Mouse (Mus musculus): ENCODE data around the gene Syce1l. TPM values are rescaled to one million over a fixed set of nuclear protein-coding genes. Genes with fewer than 3 reads are reported as not detected.

Gene Syce1l
- total and polyA plus RNA-seq, 3 experiments, result 0.94 to 1.9 (median 1.4) TPM

- H3K4me1 ChIP-seq (ENCODE audit: control insufficient read depth in 1 of 2, insufficient read depth in 2 of 2), result no peaks in the 10 kb centered on the region
- no peak overlapping the region for H3K27ac ChIP-seq (ENCODE audit: insufficient read depth, low read depth)
- no peaks in the 10 kb centered on the region for H3K79me2 ChIP-seq (replicated peaks; ENCODE audit: control insufficient read depth, extremely low read depth, insufficient read depth, poor library complexity, severe bottlenecking)
- H3K4me2 ChIP-seq (ENCODE audit: insufficient read depth, low read depth, poor library complexity, severe bottlenecking), result no peak overlapping the region
- H3K9ac ChIP-seq (ENCODE audit: insufficient read depth, low read depth), result no peak overlapping the region
- DNase-seq (ENCODE audit: extremely low read depth), result no peak
- dilution Hi-C loops (cut with MboI; ENCODE audit: extremely low pct_ligation_motif_present, extremely low pct_unique_long_range_greater_than_20kb, low sequenced_read_pairs), result no loop called here
- no peaks in the 10 kb centered on the region for H3K9me3 ChIP-seq (replicated peaks; ENCODE audit: low read length)
- in situ Hi-C loops (cut with MboI; ENCODE audit: low pct_ligation_motif_present, low pct_unique_long_range_greater_than_20kb, low sequenced_read_pairs), result loop anchor here (10.0 kb wide), 1 partner anchor 388 kb away; no protein-coding TSS in a partner anchor
- TF ChIP-seq SMC3 (IDR thresholded peaks at IDR 0.05; ENCODE audit: low read depth, low read length), result no peak
- TF ChIP-seq JUN (IDR thresholded peaks at IDR 0.05; ENCODE audit: insufficient read depth, low read depth, low read length), result no peak
- no peak for TF ChIP-seq E2F4 (IDR thresholded peaks at IDR 0.05; ENCODE audit: insufficient replicate concordance, low read depth, low read length)
- no peak for TF ChIP-seq MAZ (IDR thresholded peaks at IDR 0.05; ENCODE audit: low read depth, low read length)
- TF ChIP-seq CHD2 (IDR thresholded peaks at IDR 0.05; ENCODE audit: low read length), result no peak
- no peak for TF ChIP-seq TBP (conservative IDR thresholded peaks at IDR 0.05; ENCODE audit: low read depth, low read length)
- TF ChIP-seq KAT2A (IDR thresholded peaks at IDR 0.05; ENCODE audit: insufficient replicate concordance, low read length), result no peak
- no peak for TF ChIP-seq ZMIZ1 (IDR thresholded peaks at IDR 0.05; ENCODE audit: low read depth, low read length)
- no peak for TF ChIP-seq ZC3H11A (IDR thresholded peaks at IDR 0.05; ENCODE audit: low read depth, low read length)
- no peak for TF ChIP-seq ZNF384 (IDR thresholded peaks at IDR 0.05; ENCODE audit: low read depth, low read length)
- TF ChIP-seq POLR2A (IDR thresholded peaks at IDR 0.05; ENCODE audit: low read depth, low read length), result no peak
- no peak for TF ChIP-seq MXI1 (IDR thresholded peaks at IDR 0.05; ENCODE audit: low read depth, low read length)
- no peaks in the 10 kb centered on the region for H3K36me3 ChIP-seq (replicated peaks in 1 of 2; ENCODE audit: control insufficient read depth in 1 of 2, insufficient read depth in 1 of 2, low read length in 1 of 2)
- H3K27me3 ChIP-seq (replicated peaks), result no peaks in the 10 kb centered on the region
- H3K4me3 ChIP-seq (replicated peaks in 1 of 3; ENCODE audit: low read depth in 2 of 3, low read length in 2 of 3, poor library complexity in 1 of 3), result no peak overlapping the region
Observed at GRCm38 (mm10) chr8:113676811-113677210, 33.8 kb downstream of the Syce1l start.

GRCm38 (mm10) chr8:113679361-113679760 is 36.3 kb downstream of the Syce1l start:
- Histone ChIP-seq H3K9ac (ENCODE audit: insufficient read depth, low read depth) (no peak overlapping the region), H3K9me3 (replicated peaks; ENCODE audit: low read length) (no peaks in the 10 kb centered on the region), H3K79me2 (replicated peaks; ENCODE audit: control insufficient read depth, extremely low read depth, insufficient read depth, poor library complexity, severe bottlenecking) (no peaks in the 10 kb centered on the region), H3K4me1 (ENCODE audit: control insufficient read depth in 1 of 2, insufficient read depth in 2 of 2) (no peaks in the 10 kb centered on the region), H3K4me2 (ENCODE audit: insufficient read depth, low read depth, poor library complexity, severe bottlenecking) (no peak overlapping the region), H3K27me3 (replicated peaks) (no peaks in the 10 kb centered on the region), H3K27ac (ENCODE audit: insufficient read depth, low read depth) (no peak overlapping the region), H3K4me3 (replicated peaks in 1 of 3; ENCODE audit: low read depth in 2 of 3, low read length in 2 of 3, poor library complexity in 1 of 3) (no peak overlapping the region), H3K36me3 (replicated peaks in 1 of 2; ENCODE audit: control insufficient read depth in 1 of 2, insufficient read depth in 1 of 2, low read length in 1 of 2) (no peaks in the 10 kb centered on the region)
- TF ChIP-seq EP300 (IDR thresholded peaks at IDR 0.05; ENCODE audit: low read length), result no peak
- no peak for TF ChIP-seq MXI1 (IDR thresholded peaks at IDR 0.05; ENCODE audit: low read depth, low read length)
- TF ChIP-seq POLR2AphosphoS2 (IDR thresholded peaks at IDR 0.05; ENCODE audit: low read depth, low read length), result no peak
- TF ChIP-seq CHD2 (IDR thresholded peaks at IDR 0.05; ENCODE audit: low read length), result no peak
- no peak for TF ChIP-seq ELF1 (IDR thresholded peaks at IDR 0.05; ENCODE audit: low read depth, low read length)
- in situ Hi-C loops (cut with MboI; ENCODE audit: low pct_ligation_motif_present, low pct_unique_long_range_greater_than_20kb, low sequenced_read_pairs), result loop anchor here (10.0 kb wide), 1 partner anchor 385 kb away; no protein-coding TSS in a partner anchor
- dilution Hi-C loops (cut with MboI; ENCODE audit: extremely low pct_ligation_motif_present, extremely low pct_unique_long_range_greater_than_20kb, low sequenced_read_pairs), result no loop called here
- DNase-seq (ENCODE audit: extremely low read depth), result no peak

Measured in CH12.LX (cell line).